Mouse (Mus musculus) liver, embryonic 15.5 days (tissue): ENCODE measurements around the gene Sh3gl2. TPM values are rescaled to one million over a fixed set of nuclear protein-coding genes. Genes with fewer than 3 reads are reported as not detected.

Source experiments
- ATAC-seq: fragments of 200-750 bp; cut with Nextera tagmentation; 2 replicates; pipeline ENCODE4 v1.8.0; 2017; ENCODE audit warnings: moderate number of reproducible peaks, mild to moderate bottlenecking, moderate library complexity; ENCODE audit not compliant: insufficient read depth
- H3K27ac ChIP-seq: fragments of 300-500 bp; sonication (generic); replicated peaks from 2 replicates; pipeline ENCODE4 v1.5.1; 2015; ENCODE audit warnings: mild to moderate bottlenecking, inconsistent platforms
- H3K27me3 ChIP-seq: fragments of 300-500 bp; sonication (generic); 2 replicates; pipeline ENCODE4 v1.6.1; 2015; ENCODE audit warnings: mild to moderate bottlenecking, inconsistent platforms
- H3K36me3 ChIP-seq: fragments of 300-500 bp; sonication (generic); replicated peaks from 2 replicates; pipeline ENCODE4 v1.6.1; 2015; ENCODE audit warnings: moderate library complexity, mild to moderate bottlenecking, inconsistent platforms
- H3K4me1 ChIP-seq: fragments of 300-500 bp; sonication (generic); replicated peaks from 2 replicates; pipeline ENCODE4 v1.6.1; 2015; ENCODE audit warnings: inconsistent platforms
- H3K4me2 ChIP-seq: fragments of 300-500 bp; sonication (generic); 2 replicates; pipeline ENCODE4 v1.6.1; 2015; ENCODE audit warnings: moderate library complexity, mild to moderate bottlenecking, inconsistent platforms
- H3K4me3 ChIP-seq: fragments of 300-500 bp; sonication (generic); replicated peaks from 2 replicates; pipeline ENCODE4 v1.5.1; 2015; ENCODE audit warnings: mild to moderate bottlenecking, inconsistent platforms
- H3K9ac ChIP-seq: fragments of 300-500 bp; sonication (generic); 2 replicates; pipeline ENCODE4 v1.6.1; 2015; ENCODE audit warnings: moderate library complexity, mild to moderate bottlenecking, inconsistent platforms
- H3K9me3 ChIP-seq: fragments of 300-500 bp; sonication (generic); replicated peaks from 2 replicates; pipeline ENCODE4 v1.6.1; 2016; ENCODE audit warnings: inconsistent platforms
- WGBS: fragments of 180-500 bp; shearing (Covaris S2); methylation state at CpG from one replicate; pipeline ENCODE4 v1.1.7; 2015; ENCODE audit warnings: mixed read lengths; ENCODE audit not compliant: insufficient replicate concordance; 5-methylcytosine and 5-hydroxymethylcytosine counted together
- polyA plus RNA-seq: library from polyadenylated mRNA; unstranded; fragments of >200 nt; fragmentation: Nextera tagmentation; extraction: Ambion mirVana; gene quantifications from 2 replicates; pipeline ENCODE4 v1.2.1, GENCODE M21; 2015

Gene Sh3gl2
- polyA plus RNA-seq, 1 experiment from 2014 or later = not detected

DNA sequence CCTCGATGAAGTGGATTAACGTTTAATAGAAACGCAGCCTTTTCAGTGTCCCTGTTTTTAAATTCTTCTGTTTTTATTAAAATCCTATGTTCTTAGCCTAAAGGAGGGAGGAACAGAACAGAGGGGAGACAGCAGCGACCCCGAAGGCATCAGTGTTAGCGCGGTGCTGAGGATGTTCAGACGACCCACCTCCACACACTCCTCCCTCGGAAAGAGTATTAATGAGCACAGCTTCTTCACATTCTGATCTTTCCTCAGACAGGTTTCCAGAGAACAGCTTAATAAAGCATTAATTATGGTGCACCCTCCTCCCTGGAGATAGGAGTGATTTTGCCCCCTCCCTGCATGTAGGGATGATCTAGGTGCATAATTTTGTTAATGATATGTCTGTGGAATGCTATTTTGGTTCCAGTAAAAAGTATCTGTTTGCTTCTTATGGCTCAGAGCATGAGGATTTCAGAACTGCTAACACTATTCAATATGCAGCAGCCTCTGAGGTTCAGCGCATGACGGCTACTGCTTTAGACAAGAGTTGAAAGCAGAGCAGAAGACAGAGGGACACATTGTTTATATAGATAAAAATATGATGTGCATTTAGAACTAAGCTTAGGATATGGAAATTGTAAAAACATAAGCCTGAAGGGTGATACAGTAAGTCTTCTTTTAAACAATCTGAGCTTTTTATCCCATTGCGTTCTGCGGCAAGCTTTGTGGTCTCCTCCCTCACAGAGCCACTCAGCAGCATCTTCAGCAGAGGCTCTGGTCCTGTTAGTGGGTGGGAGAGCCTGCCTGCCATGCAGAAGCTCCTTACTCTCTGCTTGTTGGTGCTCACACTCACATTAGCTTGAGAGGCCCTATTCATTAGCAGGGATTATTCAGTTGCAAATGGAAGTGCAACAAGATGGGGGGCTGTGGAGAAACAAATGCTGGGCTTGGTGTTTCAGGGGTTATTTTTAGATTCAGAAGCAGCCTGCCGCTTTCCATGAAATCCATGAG is 27.8 kb downstream of the Sh3gl2 start:
- Histone ChIP-seq H3K4me1 (no peaks in the 10 kb centered on the region), H3K9ac (no peak overlapping the region), H3K4me3 (no peak overlapping the region), H3K4me2 (no peak overlapping the region), H3K27ac (no peak overlapping the region), H3K36me3 (no peaks in the 10 kb centered on the region), H3K9me3 (no peaks in the 10 kb centered on the region), H3K27me3 (no peaks in the 10 kb centered on the region)
- ATAC-seq = no peak
- WGBS = 58% methylated on average over 14 of the region's 14 CpGs

DNA sequence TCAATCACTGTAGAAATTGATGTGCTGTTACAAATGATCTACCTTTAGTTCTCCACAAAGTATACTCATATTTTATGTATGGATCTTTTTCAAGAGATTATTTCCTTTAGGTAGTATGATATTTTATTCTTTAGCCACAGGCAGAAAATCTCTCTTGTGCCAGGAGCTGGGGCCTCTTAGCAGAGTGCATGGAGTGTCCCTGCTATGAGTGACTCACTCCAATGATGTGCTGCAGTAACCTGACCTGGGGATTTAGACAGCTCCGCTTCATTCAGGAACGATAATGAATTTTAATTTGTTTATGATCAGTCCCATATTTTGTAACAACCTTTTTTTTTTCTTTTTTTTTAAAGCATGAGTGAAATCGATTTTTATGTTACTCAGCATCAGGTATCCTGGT is 36.7 kb downstream of the Sh3gl2 start:
- H3K4me2 ChIP-seq = no peak overlapping the region
- no peaks in the 10 kb centered on the region for H3K4me1 ChIP-seq
- no peak overlapping the region for H3K9ac ChIP-seq
- no peak overlapping the region for H3K4me3 ChIP-seq
- H3K36me3 ChIP-seq = no peaks in the 10 kb centered on the region
- WGBS = 63% methylated on average over 3 of the region's 3 CpGs
- no peaks in the 10 kb centered on the region for H3K9me3 ChIP-seq
- no peak for ATAC-seq
- H3K27me3 ChIP-seq = no peaks in the 10 kb centered on the region
- H3K27ac ChIP-seq = no peak overlapping the region

DNA sequence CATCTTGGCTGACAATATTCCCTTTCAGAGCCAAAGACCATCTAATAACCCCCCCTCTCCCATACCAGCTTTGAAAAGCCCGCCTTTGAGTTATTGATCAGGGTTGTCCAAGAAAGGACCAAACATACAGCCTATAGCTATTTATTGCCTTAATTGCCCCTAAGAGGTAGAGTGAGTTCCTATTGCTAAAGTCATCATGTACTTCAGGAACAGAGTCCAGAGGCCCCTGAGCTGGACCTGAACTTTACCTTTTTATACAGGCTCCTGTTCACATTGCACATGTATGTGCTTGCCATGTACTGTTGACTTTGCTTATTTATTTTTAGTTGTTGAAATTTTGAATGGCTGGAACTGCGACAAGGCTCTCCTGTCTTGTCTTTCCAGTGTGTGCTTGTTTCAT is 37.6 kb downstream of the Sh3gl2 start:
- WGBS = 62% methylated on average over 2 of the region's 2 CpGs
- H3K4me2 ChIP-seq = no peak overlapping the region
- no peak for ATAC-seq
- no peaks in the 10 kb centered on the region for H3K36me3 ChIP-seq
- H3K27ac ChIP-seq = no peak overlapping the region
- no peaks in the 10 kb centered on the region for H3K9me3 ChIP-seq
- H3K4me3 ChIP-seq = no peak overlapping the region
- no peaks in the 10 kb centered on the region for H3K27me3 ChIP-seq
- H3K9ac ChIP-seq = no peak overlapping the region
- H3K4me1 ChIP-seq = no peaks in the 10 kb centered on the region

DNA sequence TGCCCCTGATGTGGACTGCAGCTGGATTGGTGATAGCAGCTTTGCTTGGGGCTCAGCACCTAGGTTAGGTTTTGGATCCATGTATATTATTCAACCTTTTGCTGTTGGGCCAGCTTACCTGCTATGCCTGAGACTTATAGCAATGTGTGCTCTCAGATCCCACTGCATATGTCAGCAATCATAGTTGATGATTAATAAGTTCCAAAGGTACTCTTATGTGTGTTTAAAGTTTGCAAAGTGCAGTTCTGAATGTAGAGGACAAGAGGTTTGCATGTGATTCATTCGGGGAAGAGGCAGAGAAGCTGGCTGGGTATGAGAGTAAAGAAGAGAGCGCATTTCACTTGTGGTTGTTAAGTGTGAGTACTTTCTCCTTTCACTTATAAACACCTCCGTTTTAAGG is 43.7 kb downstream of the Sh3gl2 start:
- Histone ChIP-seq H3K4me2 (no peak overlapping the region), H3K36me3 (no peaks in the 10 kb centered on the region), H3K27me3 (no peaks in the 10 kb centered on the region), H3K9me3 (no peaks in the 10 kb centered on the region), H3K4me1 (no peaks in the 10 kb centered on the region), H3K27ac (no peak overlapping the region), H3K9ac (no peak overlapping the region), H3K4me3 (no peak overlapping the region)
- no peak for ATAC-seq
- 58% methylated on average over 3 of the region's 3 CpGs for WGBS

DNA sequence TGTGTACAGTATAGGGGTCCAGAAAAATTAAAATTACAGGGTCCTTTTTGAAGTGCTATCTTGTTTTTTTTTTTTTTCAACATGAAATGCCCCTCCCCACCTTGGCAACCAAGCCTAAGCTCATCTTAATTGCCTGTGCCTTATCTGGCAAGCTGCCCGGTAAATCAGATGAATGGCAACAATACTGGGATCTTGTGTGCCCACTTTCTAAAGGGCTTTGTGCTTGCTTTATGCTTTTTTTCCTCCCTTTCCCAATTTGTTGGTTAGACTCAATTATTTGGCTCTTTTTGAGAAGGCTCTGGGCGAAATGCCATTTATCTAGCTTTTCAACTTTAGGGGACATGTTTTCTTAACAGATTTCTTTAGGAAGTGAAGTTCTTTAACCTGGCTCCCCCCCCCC is 45.3 kb downstream of the Sh3gl2 start:
- 41% methylated on average over 2 of the region's 2 CpGs for WGBS
- H3K27me3 ChIP-seq = no peaks in the 10 kb centered on the region
- ATAC-seq = no peak
- H3K4me3 ChIP-seq = no peak overlapping the region
- no peaks in the 10 kb centered on the region for H3K9me3 ChIP-seq
- no peak overlapping the region for H3K4me2 ChIP-seq
- no peaks in the 10 kb centered on the region for H3K4me1 ChIP-seq
- no peaks in the 10 kb centered on the region for H3K36me3 ChIP-seq
- no peak overlapping the region for H3K9ac ChIP-seq
- no peak overlapping the region for H3K27ac ChIP-seq

DNA sequence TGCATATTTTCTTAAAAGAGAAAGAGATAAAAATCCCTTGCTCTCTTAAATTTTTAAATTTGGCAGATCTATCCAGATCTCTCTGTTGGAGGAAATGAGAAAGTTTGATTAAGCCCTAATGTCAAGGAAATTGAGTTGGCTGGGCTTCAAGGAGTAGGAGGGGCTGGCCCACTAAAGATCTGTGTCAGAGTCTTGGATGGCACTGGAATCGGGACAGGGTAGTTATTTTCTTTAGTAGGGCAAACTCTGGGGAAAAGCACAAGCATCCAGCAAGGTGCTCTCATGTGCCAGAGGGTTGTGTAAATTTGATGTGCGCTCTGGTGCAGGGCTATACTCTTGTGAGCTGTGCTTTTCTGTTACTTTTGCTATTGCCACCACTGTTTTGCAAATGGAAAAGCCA is 45.9 kb downstream of the Sh3gl2 start:
- Histone ChIP-seq H3K27me3 (no peaks in the 10 kb centered on the region), H3K27ac (no peak overlapping the region), H3K9ac (no peak overlapping the region), H3K4me3 (no peak overlapping the region), H3K4me1 (no peaks in the 10 kb centered on the region), H3K9me3 (no peaks in the 10 kb centered on the region), H3K4me2 (no peak overlapping the region), H3K36me3 (no peaks in the 10 kb centered on the region)
- ATAC-seq = no peak
- WGBS = 59% methylated on average over 2 of the region's 2 CpGs

DNA sequence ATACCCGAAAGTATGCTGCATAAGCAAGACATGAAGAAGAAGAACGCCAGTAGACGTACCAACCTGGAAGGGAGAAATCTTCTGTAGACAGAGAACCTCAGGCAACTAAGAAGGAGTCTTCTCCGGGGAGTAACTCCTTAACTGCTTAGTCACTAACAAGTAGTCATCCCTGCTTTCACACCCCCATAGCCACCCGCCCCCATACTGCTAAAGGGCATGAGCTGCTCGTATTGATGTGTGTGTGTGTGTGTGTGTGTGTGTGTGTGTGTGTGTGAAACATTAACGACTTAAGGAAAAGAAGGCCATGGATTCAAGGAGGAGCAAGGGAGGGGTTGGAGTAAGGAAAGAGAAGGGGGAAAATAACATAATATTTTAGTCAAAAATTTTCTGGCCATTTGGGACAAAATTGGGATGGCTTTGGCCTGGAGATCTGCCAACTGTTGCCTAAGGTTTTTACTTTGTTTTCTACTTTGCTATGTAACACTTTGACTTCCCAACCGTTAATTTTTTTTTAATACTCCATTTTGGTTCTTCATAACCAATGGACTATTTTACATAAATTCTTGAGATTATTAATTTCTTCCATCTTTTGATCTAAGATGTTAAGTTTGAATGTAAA is 51.0 kb downstream of the Sh3gl2 start:
- ATAC-seq = no peak
- Histone ChIP-seq H3K27me3 (no peaks in the 10 kb centered on the region), H3K4me2 (no peak overlapping the region), H3K4me1 (no peaks in the 10 kb centered on the region), H3K9ac (no peak overlapping the region), H3K27ac (no peak overlapping the region), H3K9me3 (no peaks in the 10 kb centered on the region), H3K4me3 (no peak overlapping the region), H3K36me3 (no peaks in the 10 kb centered on the region)
- WGBS = 58% methylated on average over 8 of the region's 8 CpGs

DNA sequence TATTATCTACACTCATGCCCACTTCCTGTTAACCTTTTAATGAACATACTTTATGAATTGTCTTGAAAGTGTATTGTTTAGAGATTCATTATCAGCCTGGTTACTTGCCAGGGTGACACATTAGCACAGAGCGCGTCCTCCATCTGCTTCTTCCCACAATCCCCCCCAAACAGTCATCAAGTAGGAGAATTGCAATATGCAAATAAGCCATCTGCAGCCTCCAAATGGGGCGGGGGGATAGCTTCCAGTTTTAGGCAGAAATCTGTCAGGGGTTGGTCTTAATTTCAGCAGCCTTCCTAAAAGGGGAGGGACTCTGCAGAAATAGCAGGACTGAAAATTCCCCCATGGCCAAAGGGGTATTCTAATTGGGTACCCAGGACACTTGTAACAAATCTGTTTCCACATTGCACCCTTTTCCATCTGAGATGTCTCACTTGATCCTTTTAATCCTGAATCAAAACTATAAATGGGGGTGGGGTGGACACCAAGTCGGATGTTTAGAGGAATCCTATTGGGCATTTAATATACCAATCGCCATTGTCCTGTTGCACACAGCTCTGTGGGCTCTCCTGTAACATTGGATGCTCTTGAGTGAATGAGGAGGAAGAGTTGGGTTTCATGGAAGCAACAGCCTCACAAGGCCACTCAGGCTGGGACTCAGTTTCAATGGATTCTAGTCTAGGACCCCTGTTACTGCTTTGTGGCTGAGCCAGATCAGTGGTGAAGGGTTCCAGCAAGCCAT is 51.7 kb downstream of the Sh3gl2 start:
- H3K4me2 ChIP-seq = no peak overlapping the region
- no peak for ATAC-seq
- no peaks in the 10 kb centered on the region for H3K4me1 ChIP-seq
- H3K9me3 ChIP-seq = no peaks in the 10 kb centered on the region
- H3K36me3 ChIP-seq = no peaks in the 10 kb centered on the region
- H3K4me3 ChIP-seq = no peak overlapping the region
- H3K27me3 ChIP-seq = no peaks in the 10 kb centered on the region
- no peak overlapping the region for H3K27ac ChIP-seq
- 54% methylated on average over 5 of the region's 5 CpGs for WGBS
- H3K9ac ChIP-seq = no peak overlapping the region

DNA sequence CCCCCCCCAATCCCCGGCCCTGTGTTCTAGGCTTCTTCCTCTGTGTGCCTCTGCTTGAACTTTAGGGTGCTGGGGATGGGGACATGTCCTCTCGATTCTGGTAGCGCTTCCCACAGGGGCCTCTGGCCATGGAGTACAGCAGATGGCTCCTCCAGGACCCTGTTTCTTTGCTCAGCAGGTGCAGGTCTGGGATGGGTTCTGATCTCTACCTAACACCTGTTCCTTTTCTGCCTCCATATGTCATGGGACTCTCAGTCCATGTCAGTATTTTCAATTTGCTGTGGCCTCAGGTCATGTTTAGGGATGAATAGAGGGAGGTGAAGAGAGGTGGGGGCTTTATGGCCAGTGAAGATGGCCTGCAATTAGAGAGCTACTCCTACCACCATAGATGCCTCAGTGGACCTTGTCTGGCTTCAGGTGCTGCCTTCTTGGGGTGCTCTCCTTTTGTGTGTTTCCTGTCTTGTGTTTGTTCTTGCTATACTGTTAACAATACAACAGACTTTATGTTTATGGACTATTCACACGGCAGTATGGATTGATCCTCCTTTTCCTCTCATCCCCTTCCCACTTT is 52.9 kb downstream of the Sh3gl2 start:
- Histone ChIP-seq H3K9me3 (no peaks in the 10 kb centered on the region), H3K4me2 (no peak overlapping the region), H3K27me3 (no peaks in the 10 kb centered on the region), H3K9ac (no peak overlapping the region), H3K36me3 (no peaks in the 10 kb centered on the region), H3K27ac (no peak overlapping the region), H3K4me3 (no peak overlapping the region), H3K4me1 (no peaks in the 10 kb centered on the region)
- 54% methylated on average over 3 of the region's 4 CpGs for WGBS
- no peak for ATAC-seq

DNA sequence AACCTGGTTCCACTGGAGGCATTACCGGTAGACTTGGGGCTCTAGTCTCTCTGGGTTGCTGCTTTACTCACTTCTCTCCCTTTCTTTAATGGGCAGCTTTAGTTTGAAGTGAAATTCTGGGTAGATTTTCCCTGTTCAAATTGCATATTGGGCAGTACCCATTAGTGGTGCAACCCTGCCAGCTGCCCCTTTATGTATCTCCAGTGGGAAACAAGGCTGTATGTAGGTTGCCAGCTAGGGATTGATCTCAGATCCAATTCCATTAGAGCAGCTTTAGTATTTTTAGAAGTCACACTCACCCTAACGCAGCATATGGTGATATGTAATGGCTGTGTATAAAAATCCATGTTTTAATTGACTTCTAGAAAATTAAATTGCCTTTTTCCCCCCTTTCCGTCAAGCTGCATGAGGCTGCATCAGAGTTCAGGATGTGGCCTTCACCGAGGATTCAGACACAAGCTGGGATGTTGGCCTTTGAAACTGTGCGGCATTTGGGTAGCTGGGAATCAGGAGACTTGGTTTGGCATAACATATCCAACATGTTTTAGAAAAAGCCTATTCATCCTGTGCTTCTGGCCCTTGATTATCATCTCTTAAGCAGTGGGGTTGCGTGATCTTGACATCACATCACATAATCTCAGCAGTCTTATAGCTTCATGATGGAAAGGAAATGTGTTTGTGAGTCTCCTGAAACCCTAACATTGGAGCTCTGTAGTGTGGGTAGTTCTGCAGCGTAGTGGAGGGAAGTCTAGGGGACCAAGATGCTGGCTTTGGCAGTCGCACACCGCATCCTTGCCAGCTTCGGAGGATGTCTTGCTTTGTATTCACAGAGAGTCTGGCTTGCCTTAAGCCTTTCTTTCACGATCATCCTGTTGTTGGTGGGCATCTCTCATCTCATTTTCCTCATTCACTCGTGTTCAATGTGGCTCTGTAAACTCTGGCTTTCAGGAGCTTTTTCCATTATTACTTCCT is 56.0 kb downstream of the Sh3gl2 start:
- Histone ChIP-seq H3K4me3 (no peak overlapping the region), H3K4me1 (no peaks in the 10 kb centered on the region), H3K36me3 (no peaks in the 10 kb centered on the region), H3K9me3 (no peaks in the 10 kb centered on the region), H3K4me2 (no peak overlapping the region), H3K9ac (no peak overlapping the region), H3K27me3 (no peaks in the 10 kb centered on the region), H3K27ac (no peak overlapping the region)
- WGBS = 66% methylated on average over 12 of the region's 12 CpGs
- ATAC-seq = no peak
